Mouse (Mus musculus) kidney, postnatal 36 days (tissue): ENCODE data around the gene Ddost.
A peak's percentile ranks its signal among the peaks of the same experiment; 100 is the strongest.

Experiments used
- DNase-seq, 2 experiments: peaks; one replicate each; pipeline ENCODE4 v3.0.0; 2021 to 2022; ENCODE audit warnings: mixed read lengths in 2 of 2

The Ddost gene

DNA sequence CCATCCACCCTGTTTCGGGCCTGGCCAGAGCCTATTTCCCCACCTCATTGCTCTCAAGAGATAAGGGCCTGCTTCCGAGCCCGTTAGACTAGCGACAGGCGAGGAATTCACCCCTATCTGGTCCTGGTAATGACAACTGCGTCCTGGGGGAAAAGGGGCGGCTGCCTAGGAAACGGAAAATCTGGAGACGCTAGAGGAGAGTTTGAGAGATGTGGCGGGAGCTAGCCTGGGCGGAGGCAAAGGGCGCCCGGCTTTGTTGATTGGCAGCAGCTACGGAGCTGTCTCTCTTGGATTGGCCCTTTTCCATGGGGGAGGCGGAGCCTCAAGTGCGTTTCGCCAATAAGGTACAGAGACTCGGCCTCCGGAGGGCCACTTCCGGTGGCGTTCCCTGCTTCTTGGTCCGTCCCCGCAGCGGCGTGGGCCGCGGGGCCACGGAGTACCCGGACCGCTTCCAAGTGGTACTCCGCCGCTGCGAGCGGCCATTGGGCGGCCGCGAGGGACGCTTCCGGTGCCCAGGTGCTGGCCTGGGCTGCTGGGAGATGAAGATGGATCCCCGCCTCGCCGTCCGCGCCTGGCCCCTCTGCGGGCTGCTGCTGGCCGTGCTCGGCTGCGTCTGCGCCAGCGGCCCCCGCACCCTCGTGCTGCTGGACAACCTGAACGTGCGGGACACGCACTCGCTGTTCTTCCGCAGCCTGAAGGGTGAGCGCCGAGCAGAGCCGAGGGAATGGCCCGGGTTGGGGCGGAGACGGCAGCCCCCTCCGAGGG, at the start of gene Ddost:
Ddost (plus strand) TSS at position 391 of the 765 bp plus-strand sequence.
- DNase-seq = peak; percentile 99 to 100

- no peak for DNase-seq
Measured at GRCm38 (mm10) chr4:138257116-138257687, 47.3 kb upstream of the Ddost start.

DNA sequence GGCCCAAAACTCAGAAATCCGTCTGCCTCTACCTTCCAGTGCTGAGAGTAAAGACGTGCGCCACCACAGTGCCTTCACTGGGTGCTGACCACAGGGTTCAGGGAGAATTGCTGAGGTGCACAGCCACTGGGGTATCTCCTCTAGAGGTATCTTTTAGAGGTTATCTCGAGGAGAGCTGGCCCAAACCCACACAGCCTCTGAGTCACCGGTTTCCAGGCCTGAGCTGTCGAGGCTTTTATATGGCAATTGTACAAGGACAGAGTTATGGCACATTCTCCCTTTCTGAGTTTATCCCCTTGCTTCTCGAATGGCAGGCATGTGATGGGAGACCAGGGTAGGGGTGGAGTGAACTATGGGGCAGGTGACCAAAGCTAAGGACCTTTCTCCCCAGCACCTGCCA, 45.9 kb upstream of the Ddost start:
- no peak for DNase-seq

DNA sequence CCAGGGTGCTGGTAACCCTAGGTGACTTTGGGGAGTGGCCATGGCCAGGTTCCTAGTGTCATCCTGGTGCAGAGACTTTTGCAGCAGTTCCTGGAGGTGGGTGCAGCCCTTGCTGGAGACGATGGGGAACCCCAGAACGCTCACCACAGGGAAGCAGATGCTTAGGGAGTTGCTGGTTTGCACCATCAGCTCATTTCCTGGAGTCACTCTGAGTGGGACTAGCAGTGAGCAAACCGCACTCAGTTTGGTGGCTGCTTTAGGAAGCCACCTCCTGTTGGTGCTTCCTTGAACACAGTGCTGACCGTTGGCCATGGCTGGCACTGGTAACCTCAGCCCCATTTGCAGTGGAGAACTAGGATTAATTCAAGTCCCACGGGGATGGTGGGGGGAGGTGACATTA, 45.0 kb upstream of the Ddost start:
- no peak for DNase-seq

DNA sequence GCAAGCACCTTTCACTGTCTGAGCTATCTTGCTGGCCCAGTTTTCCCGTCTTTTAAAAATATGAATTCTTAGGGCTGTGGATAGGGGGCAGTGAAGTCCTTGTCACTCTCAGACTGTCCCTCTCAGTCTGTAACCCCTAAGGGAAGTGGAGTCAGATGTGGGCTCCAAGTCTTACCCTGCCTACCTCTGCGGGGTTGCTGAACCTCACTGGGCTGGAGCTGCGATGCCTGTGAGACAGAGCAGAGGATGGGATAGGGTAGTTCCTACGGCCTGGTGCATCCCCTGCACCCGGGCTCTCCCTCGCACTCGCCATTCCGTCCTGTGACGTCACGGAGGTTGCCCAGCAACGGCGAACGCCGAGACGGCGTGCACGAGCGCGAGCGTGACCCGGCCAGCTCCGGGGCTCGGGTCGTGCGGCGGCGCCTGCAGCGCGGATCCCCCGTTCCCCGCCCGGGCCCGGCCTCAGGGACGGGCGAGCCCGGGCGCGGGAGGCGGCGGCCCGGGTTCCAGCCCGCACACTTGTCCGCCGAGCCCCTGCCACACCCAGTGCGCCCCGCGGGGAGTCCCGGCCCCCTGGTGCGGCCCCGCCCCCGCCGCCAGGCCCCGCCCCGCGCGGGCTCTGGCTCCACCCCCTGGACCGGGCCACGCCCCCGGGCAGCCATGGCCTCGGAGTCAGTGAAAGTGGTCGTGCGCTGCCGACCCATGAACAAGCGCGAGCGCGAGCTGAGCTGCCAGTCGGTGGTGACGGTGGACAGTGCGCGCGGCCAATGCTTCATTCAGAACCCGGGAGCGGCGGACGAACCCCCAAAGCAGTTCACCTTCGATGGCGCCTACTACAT, 42.5 kb upstream of the Ddost start:
- peak; percentile 80 to 93 for DNase-seq

- DNase-seq = no peak
Measured at GRCm38 (mm10) chr4:138267869-138268268, 36.7 kb upstream of the Ddost start.

DNA sequence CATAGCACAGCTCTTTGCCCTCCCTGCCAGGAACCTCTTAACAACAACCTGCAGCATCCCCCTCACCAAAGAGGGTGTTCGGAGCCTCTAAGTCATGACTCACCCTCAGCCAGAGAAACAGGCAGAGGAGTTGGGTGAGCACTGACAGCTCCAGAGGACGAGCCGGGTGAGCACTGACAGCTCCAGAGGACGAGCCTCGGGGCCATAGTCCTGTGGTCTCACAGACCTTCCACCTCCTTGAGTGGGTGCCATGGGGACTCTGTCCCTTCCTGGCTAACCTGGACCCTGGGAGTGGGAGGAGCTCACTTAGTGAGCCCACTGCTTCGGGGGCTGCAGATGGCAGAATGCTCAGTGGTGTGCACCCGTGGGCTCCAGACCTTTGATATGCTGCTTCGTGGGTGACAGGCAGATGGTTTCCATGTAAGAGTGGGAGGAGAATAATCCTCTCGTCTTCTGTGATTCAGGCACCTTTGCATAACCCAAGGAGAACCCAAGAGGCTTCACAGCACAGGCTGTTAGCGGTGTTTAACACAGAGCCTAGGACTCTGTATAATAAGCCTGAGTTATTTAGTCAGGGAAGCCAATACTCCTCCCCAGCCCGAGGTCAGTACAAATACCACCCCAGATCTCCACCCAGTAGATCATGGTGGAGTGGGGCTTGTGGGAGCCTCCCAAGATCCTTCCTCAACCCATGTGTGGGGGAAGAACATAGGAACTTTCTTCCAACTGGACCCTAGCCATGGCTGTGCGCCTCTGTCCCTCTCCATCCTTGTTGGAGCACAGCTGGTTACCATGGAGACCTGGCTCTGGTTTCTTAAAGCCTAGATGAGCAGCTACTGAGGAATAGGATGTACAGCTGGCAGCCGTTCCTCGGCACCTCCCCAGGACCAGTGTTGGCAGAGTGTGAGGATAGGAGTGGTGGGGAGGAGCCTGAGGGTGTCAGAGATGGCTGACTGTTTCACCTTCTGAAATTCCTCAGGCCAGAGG, 32.2 kb upstream of the Ddost start:
- no peak for DNase-seq

DNA sequence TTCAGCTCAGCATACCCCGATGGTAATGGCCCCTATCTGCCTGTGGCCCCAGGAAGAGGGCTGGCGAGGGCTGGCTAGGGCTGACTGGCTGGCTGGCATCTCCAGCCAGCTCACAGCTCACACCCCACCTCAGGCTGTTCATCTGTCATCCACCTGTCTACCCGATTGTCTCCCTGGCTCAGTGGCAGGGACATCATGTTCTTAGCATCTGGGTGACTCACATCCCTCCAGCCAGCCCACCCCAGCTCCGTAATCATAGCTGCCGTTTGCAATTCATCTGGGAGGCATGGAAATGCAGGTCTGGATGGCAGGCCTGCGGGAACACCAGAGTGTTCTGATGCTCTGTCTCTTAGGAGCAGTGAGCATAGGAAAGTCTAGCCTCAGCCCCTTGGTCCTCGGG, 26.2 kb upstream of the Ddost start:
- DNase-seq = no peak

- DNase-seq = peak; percentile 62 to 68
Measured at GRCm38 (mm10) chr4:138282834-138283233, 21.7 kb upstream of the Ddost start.

DNA sequence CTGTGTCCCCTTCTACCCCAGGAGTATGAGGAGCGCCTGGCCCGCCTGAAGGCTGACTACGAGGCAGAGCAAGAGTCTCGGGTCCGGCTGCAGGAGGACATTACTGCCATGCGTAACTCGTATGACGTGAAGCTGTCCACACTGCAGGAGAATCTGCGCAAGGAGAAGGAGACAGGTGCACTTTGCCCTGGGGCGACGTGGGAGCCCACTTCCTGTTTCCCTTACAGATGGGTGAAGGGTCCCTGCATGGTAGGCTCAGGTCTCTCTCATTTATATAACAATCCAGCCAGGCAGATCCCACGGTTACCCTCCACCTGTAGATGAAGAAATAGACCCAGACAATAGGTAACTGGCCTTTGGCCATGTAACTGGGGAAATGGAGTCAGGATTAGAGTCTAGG, 18.1 kb upstream of the Ddost start:
- DNase-seq = no peak

- no peak for DNase-seq
Measured at GRCm38 (mm10) chr4:138288691-138289090, 15.8 kb upstream of the Ddost start.

DNA sequence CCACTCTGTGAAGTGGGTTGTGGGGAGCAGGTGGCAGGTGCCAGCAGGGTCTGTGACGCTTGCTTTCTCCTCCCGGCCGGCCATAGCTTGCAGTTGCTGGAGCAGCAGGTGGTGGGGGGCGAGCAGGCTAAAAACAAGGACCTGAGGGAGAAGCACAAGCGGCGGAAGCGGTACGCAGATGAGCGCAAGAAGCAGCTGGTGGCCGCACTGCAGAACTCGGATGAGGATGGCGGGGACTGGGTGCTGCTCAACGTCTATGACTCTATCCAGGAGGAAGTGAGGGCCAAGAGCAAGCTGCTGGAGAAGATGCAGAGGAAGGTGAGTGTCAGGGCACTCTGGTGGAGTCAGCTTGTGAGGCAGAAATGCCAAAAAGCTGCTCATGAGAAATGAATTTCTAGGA, 12.5 kb upstream of the Ddost start:
- no peak for DNase-seq

DNA sequence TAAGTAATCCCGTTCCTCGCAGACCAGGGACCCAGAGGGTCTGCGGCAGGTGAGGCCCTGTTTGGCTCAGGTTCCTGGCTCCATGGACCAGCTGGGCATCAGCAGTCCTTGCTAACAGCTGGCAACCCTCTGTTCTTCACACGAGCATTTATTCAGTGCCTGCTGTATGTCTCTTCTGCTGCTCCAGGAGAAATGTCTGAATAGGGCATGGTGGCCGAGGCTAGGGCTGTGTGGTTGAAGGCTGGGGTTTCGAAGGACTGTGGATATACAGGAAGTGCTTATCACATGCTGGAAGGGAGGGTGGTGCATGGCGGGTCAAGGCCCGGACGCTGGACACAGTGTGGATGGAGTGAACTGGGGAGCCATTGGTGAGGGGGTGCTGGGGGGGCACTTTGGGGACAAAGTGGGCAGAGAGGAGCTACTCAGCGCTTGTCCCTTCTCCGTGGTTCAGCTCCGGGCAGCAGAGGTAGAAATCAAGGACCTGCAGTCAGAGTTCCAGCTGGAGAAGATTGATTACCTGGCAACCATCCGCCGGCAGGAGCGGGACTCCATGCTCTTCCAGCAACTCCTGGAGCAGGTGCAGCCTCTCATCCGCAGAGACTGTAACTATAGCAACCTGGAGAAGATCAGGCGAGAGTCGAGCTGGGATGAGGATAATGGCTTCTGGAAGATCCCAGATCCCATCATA, 11.1 kb upstream of the Ddost start:
- DNase-seq = no peak

GRCm38 (mm10) chr4:138293949-138294550, 10.5 kb upstream of the Ddost start:
- no peak for DNase-seq

DNA sequence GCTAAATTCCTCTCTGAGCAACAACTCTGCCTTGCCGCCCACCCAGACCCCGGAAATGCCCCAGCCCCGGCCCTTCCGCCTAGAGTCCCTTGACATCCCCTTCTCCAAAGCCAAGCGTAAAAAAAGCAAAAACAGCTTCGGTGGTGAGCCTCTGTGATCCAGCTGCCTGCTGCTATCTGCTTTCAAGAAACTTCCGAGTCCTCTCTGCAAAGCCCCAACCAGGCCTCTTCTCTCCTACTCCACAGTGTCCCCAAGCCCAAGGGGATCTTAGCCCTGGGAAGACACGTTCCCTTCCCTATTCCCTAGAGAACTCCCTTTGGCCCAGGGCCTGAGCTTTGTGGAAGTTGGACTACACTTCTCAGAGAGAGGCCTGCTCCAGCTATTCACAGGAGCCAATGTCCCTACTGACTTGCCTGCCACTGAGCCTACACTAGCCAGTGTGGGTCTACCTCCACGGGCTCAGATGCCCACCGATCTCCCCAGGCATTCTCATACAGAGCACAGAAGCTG, 3.2 kb upstream of the Ddost start:
- DNase-seq = no peak

- DNase-seq = no peak
Measured at GRCm38 (mm10) chr4:138303011-138303410, 1.5 kb upstream of the Ddost start.

DNA sequence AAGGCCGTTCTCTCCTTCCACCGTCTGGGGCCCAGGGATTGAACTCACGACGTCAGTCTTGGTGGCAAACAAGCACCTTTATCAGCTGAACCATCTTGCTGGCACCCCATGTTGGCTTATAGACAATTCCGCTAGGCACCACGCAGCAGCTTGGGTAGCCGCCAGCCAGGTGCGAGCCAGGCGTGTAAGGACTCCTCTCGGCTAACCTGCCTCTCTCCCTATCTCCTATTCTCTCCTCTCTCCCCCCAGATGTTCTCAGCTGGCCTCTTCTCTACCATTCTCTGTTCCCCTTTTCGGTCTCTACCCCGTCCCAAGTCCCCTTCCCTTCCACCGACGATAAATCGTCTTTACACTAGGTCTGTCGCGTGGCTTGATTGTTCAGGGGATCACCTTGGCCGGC, 788 bp upstream of the Ddost start:
- DNase-seq = no peak

GRCm38 (mm10) chr4:138307025-138307424, 2.5 kb downstream of the Ddost start:
- no peak for DNase-seq

- no peak for DNase-seq
Measured at GRCm38 (mm10) chr4:138307739-138308138, 3.2 kb downstream of the Ddost start.

- DNase-seq = no peak
Measured at GRCm38 (mm10) chr4:138310311-138310910, 5.9 kb downstream of the Ddost start.

DNA sequence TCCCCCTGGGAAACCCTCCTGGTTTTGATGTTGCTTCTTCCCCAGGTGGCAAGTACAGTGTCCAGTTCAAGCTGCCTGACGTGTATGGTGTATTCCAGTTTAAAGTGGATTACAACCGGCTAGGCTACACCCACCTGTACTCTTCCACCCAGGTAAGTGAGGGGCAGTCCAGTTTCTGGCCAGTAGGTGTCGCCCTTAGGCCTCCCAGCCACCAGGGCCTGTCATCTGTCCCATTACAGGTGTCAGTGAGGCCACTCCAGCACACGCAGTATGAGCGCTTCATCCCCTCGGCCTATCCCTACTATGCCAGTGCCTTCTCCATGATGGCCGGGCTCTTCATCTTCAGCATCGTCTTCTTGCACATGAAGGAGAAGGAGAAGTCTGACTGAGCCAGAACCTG, 7.1 kb downstream of the Ddost start:
- DNase-seq = peak; percentile 63 to 83
